Mouse (Mus musculus): ENCODE results near the gene Enah.

DNA sequence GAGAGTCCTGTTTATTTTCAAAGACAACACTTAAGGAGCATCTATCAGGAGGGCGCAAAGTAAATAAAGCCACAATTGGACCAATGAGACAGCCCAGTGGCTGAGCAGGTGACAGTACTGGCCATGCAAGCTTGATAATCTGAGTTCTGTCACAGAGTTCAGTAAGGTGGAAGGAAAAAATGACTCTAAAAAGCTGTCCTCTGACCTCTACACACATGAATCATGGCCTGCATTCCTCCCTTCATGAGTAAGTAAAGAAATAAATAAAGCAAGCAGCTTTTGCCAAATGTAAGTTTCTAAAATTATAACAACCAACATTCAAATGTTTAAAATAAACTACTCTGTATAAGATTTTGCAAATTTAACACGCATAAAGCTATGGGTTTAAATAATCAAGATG, 35.0 kb downstream of the Enah start:
- TF ChIP-seq CTCF (IDR thresholded peaks at IDR 0.05; ENCODE audit: borderline replicate concordance, control insufficient read depth, extremely low read depth, insufficient read depth, low read length, poor library complexity) = no peak
- TF ChIP-seq POLR2A (IDR thresholded peaks at IDR 0.05; ENCODE audit: control insufficient read depth, extremely low read depth, insufficient read depth, low read length, poor library complexity) = no peak

All from thymus, adult 2 months (tissue).